Mouse (Mus musculus): ENCODE data around the gene Sec14l4. TPM values are rescaled to one million over a fixed set of nuclear protein-coding genes. Genes with fewer than 3 reads are reported as not detected.

Sec14l4 gene
- total RNA-seq, 4 experiments from 2014 or later: 0.16 to 0.65 (median 0.20) TPM; not detected in 1

DNA sequence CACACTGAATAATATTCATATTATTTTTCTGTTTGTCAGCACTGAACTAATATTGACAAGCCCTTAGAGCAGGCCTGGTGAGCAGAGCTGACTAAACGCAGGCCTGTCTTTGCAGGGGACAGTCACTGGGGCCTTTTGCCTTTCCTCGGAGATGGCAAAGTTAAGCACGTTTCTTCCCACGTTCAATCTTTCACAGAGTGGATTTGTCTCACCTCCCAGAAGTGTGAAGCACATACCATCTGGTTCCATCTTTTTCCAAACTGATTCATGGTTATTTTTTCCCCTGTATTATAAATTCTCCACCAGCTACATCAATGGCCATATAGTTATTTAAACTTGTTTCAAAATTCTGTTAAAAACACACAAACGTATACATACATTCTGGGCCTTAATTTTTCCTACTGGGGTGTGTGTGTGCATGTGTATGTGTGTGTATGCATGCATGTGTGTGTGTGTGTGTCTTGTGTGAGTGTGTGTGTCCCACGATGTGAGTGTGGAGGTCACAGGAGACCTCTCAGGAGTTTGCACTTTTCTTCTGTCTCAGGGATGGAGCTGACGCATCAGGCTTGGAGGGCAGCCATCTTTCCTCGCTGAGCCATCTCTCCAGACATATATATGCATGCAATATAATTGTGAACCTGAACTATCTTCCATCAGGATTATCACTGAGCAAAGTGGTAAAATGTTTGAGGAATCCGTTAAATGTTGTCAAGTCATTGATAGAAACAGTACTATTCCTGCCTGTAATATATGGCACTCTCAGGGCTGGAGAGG, 3.5 kb upstream of the Sec14l4 start:
- no peak for DNase-seq (ENCODE audit: low spot score)

DNA sequence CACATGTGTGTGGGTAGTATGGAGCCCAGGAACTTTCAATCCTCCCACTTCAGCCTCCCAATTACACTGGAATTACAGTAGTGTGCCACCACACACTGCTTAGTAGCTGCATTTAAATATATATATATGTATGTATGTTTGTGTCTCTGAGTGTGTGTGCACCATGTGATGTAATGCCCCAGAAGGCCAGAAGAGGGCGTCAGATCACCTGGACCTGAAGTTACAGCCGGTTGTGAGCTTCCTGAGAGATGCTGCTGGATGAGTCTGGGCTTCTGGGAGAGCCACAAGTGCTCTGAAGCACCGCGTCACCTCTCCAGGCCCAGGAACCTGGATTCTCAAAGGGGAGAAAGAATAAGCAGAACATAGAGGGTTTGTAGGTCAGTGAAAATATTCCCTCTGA, 1.9 kb upstream of the Sec14l4 start:
- DNase-seq (ENCODE audit: low spot score): no peak

GRCm38 (mm10) chr11:4031961-4032360, 699 bp downstream of the Sec14l4 start:
- no peak for DNase-seq (ENCODE audit: low spot score)

GRCm38 (mm10) chr11:4033471-4033870, 2.2 kb downstream of the Sec14l4 start:
- DNase-seq (ENCODE audit: low spot score): no peak

DNA sequence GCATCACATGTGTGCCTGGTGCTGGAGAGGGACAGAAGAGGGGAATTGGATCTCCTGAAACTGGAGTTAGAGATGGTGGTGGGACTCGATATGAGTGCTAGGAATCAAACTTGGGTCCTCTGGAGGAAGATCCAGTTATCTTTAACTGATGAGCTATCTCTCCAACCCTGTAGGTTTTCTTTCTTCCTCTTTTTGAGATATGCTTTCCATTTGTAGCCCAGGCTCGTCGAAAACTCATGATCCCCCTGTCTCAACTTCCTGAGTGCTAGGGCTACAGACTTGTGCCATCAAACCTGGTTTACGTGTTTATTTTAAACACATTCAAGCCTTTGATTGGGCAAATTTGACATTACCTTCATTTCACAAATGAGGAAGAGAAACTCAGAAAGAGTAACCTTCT, 2.9 kb downstream of the Sec14l4 start:
- no peak for DNase-seq (ENCODE audit: low spot score)

- DNase-seq (ENCODE audit: low spot score): peak; percentile 40
Measured at GRCm38 (mm10) chr11:4035116-4035892, 4.0 kb downstream of the Sec14l4 start.

GRCm38 (mm10) chr11:4035916-4036315, 4.7 kb downstream of the Sec14l4 start:
- no peak for DNase-seq (ENCODE audit: low spot score)

DNA sequence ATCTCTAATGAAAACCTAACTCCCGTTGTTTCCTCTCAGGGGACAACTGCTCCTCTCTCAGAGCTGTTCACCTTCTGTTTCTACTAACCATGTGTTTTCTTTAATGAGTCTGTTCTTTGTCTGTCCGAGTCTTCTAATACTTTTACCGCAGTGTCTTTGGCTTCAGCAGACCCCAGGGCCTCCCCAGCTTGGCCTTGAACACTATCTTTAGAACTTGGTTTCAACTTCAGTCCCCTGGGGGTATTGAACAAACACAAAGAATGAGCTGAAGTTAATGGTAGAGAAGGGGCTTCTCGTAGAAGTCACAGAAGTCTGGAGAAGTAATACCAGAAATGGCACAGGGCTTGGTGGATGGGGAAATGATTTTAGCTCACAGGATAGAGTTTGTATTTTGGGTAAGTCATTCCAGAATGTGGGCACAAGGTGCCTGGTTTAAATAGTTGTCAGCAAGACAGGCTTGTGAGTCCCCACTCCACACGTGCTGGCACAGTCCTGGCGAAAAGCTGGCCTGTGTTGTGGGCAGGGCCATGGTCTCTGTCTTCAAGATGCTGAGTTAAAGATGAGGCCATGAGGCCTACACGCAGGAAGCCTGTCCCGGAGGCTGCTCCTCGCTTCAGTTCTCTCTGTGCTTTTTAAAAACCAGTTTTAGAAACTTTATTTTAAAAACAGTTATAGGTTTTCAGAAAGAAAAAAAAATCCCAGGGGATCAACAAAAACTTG, 5.3 kb downstream of the Sec14l4 start:
- DNase-seq (ENCODE audit: low spot score): no peak

GRCm38 (mm10) chr11:4039951-4040350, 8.7 kb downstream of the Sec14l4 start:
- no peak for DNase-seq (ENCODE audit: low spot score)

DNA sequence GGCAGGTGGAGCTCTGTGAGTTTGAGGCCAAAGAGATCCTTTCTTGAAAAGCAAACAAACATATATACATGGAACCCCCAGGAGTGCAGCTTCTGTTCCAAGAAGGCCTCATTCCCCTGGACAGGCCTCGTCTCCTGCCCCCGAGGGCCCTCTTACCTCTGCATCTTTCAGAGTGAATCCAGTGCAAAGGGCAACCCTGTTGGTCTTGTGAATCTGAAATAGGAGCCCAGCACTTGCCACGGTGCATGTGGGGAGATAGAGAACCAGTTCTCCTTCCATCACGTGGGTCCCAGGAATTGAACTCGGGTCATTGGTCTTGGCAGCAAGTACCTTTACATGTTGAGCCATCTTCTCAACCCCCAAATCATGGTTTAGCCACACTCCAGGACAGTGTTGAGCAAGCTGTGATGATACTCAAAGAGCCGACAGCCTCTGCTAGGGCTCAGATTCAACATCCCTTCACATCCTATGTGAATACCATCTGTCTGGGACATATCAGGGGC, 9.9 kb downstream of the Sec14l4 start:
- DNase-seq (ENCODE audit: low spot score): no peak

GRCm38 (mm10) chr11:4043081-4043480, 11.8 kb downstream of the Sec14l4 start:
- DNase-seq (ENCODE audit: low spot score): no peak

DNA sequence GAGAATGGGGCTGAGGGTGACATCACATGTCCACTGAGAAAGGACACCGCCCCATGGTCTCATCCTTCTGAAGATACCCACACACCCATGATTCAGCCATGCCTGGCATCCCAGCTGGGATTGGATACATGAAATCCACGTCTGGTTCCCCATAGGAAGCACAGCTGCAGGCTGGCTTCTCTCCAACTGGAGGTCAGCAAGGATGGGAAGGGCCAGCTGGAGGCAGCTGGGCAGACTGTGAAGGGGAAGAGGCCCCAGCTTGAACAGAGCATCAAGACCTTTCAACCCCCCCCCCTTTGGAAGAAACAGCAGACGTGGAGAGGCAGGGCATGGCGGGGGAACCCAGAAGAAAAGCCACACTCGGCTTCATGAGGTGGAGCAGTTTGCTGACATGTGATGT, 15.3 kb downstream of the Sec14l4 start:
- no peak for DNase-seq (ENCODE audit: low spot score)

DNA sequence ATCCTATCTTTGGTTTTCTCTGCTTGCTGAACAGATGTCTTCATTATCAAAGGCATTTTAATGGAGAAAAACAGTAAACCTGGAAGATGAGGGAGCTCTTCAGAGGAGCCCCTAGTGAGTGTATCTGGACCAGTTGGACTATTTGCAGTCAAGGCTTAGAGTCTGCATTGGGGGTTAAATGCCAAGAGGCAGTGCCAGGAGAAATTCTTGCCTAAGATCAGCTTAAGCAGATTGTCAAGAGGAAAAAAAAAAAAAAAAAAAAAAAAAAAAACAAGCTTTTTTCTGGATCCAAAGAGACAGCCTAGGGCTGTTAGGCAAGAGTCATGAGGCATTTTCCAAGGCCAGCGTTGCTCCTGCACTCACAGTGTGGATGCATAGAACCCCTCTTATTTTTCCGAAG, 16.5 kb downstream of the Sec14l4 start:
- no peak for DNase-seq (ENCODE audit: low spot score)

DNA sequence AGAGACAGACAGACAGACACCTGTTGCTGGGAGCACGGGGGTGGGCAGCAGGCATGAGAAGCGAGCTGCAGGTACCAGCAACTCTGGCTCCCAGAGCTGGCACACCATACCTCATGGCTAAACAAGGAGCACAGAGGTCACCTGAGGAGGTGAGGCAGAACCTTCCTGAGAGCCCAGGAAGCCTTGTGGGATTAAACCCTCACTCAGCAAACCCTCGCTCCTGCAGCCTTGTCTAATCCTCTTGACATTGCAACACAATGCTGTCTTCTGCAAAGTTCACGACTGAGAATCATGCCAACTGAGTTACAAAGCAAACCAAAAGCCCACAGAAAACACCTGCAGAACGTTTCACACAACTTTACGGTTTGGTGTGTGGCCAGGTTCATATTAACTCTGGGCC, 17.2 kb downstream of the Sec14l4 start:
- DNase-seq (ENCODE audit: low spot score): no peak

GRCm38 (mm10) chr11:4053586-4053985, 22.3 kb downstream of the Sec14l4 start:
- peak; percentile 53 for DNase-seq (ENCODE audit: low spot score)

DNA sequence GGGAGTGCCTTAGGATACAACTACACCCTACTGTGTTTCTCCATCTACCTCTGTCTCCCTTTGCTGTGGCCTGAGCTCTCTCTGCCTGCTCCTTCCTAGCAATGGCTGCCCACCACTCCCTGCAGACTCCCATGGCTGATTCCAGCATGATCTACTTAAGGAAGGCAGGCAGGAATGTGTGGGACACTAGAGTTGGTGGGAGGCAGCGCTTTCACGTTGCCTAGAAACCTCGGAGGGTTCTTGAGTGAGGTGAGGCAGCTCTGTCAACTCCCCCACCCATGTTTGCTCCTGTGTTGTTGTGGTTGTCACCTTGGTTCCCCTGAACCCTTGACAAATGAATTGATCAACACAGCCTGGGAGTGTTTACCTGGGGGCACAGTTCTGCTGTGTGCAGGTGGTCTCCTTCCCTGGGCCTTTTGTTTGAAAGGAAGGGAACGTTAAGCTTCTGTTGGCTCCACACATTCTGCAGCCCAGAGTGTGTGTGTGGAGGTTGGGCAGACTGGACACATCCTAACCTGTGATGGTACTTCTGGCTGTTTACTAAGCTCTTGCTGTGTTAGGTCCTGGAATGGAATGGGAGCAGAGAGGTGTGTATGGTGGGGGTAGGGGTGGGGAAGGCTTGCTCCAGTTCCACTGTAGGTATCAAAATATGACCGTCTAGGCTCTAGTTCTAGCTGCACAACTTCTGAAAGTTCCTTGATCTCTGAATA, 29.8 kb downstream of the Sec14l4 start:
- no peak for DNase-seq (ENCODE audit: low spot score)

- DNase-seq (ENCODE audit: low spot score): no peak
Measured at GRCm38 (mm10) chr11:4062523-4062922, 31.3 kb downstream of the Sec14l4 start.

DNA sequence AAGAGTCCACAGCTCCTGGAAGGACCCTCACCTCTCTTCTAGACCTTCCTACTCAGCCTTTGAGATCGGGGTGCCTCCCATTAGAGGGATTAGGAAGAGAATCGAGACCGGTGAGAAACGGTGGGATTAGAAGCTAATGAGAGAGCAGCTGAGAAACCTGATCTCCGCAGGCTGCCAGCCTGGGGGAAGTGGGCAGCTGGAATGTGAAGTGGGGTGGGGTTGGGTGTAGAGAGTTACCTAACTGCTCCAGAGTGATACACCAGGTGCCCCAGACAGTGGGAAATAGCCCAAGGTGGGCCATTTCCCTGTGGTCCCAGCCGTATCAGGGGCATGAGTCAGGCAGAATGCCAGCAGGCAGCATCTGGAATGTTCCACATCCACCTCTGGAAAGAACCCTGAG, 31.7 kb downstream of the Sec14l4 start:
- DNase-seq (ENCODE audit: low spot score): no peak

- no peak for DNase-seq (ENCODE audit: low spot score)
Measured at GRCm38 (mm10) chr11:4064627-4065122, 33.4 kb downstream of the Sec14l4 start, which contains the start of gene Sec14l3. Gene Sec14l3 (plus strand): TSS chr11:4064841.

- DNase-seq (ENCODE audit: low spot score): no peak
Measured at GRCm38 (mm10) chr11:4069664-4070063, 38.4 kb downstream of the Sec14l4 start.

- no peak for DNase-seq (ENCODE audit: low spot score)
Measured at GRCm38 (mm10) chr11:4076633-4077032, 45.4 kb downstream of the Sec14l4 start.

Data from heart, adult 8-10 months (tissue).